ENCODE assay signal across 17 mouse cellular contexts in genomic region chr9:70024648-70025047, GRCm38 (mm10). TPM values are rescaled to one million over a fixed set of nuclear protein-coding genes. Genes with fewer than 3 reads are reported as not detected.
"Had no signal": no experiment of that assay in that cellular context is flagged by ENCODE, and none has a peak within 500 bp of the region (broad histone marks: within the 10 kb centered on the region; RNA-seq: fewer than 3 reads in every experiment).

No protein-coding gene starts in this region.

- H3K4me3 ChIP-seq: layer of hippocampus, adult 2 months; limb, embryonic 13.5 days; midbrain, embryonic 10.5 days; neural tube, embryonic 12.5 days had no signal

- H3K27me3 ChIP-seq: limb, embryonic 13.5 days; neural tube, embryonic 12.5 days had no signal

- H3K4me1 ChIP-seq: limb, embryonic 13.5 days; midbrain, embryonic 10.5 days; neural tube, embryonic 12.5 days had no signal

- H3K4me2 ChIP-seq: limb, embryonic 13.5 days; neural tube, embryonic 12.5 days had no signal

- H3K9ac ChIP-seq: limb, embryonic 13.5 days; liver, embryonic 14.5 days; neural tube, embryonic 12.5 days had no signal

- H3K9me3 ChIP-seq: limb, embryonic 13.5 days; midbrain, embryonic 10.5 days; neural tube, embryonic 12.5 days had no signal

- H3K27ac ChIP-seq: kidney, postnatal 0 days; layer of hippocampus, adult 2 months; limb, embryonic 13.5 days; liver, embryonic 14.5 days; midbrain, embryonic 10.5 days; neural tube, embryonic 12.5 days had no signal

- DNase-seq: kidney, adult 9 months; kidney, postnatal 36 days; left cerebral cortex, postnatal 4 days; midbrain, embryonic 14.5 days; right cerebral cortex, postnatal 25 days; thymus, adult 18-20 months; thymus, postnatal 25 days had no signal

RNA-seq across cellular contexts. Expression of gene Gcnt3, which starts 13.2 kb away (rescaled TPM):
- total RNA-seq: layer of hippocampus, adult 2 months; layer of hippocampus, postnatal 10 days; left cerebral cortex, postnatal 10 days; left cerebral cortex, postnatal 4 days; monocyte, adult 5-6 weeks; neutrophil, adult 5-6 weeks had no signal
- polyA plus RNA-seq: liver, embryonic 14.5 days; midbrain, embryonic 10.5 days; midbrain, embryonic 14.5 days; neural tube, embryonic 12.5 days had no signal
